Mouse (Mus musculus): Measurements from ENCODE around the gene Cdk11b. TPM values are rescaled to one million over a fixed set of nuclear protein-coding genes. Genes with fewer than 3 reads are reported as not detected.

The Cdk11b gene
- total and polyA plus RNA-seq, 3 experiments, result 15.6 to 82.0 (median 26.6) TPM

GRCm38 (mm10) chr4:155690571-155691375 is 66.1 kb downstream of the Cdk11b start:
- Histone ChIP-seq H3K79me2 (replicated peaks; ENCODE audit: control insufficient read depth, extremely low read depth, insufficient read depth, poor library complexity, severe bottlenecking) (no peaks in the 10 kb centered on the region), H3K4me2 (ENCODE audit: insufficient read depth, low read depth, poor library complexity, severe bottlenecking) (no peak overlapping the region), H3K27me3 (replicated peaks) (peaks cover 26% of the 10 kb centered on the region), H3K4me1 (ENCODE audit: control insufficient read depth in 1 of 2, insufficient read depth in 2 of 2) (peaks cover 17 to 48% of the 10 kb centered on the region in 2 experiments), H3K9ac (ENCODE audit: insufficient read depth, low read depth) (no peak overlapping the region), H3K4me3 (replicated peaks in 1 of 3; ENCODE audit: low read depth in 2 of 3, low read length in 2 of 3, poor library complexity in 1 of 3) (no peak overlapping the region), H3K9me3 (replicated peaks; ENCODE audit: low read length) (peaks cover 3% of the 10 kb centered on the region), H3K27ac (ENCODE audit: insufficient read depth, low read depth) (no peak overlapping the region), H3K36me3 (replicated peaks in 1 of 2; ENCODE audit: control insufficient read depth in 1 of 2, insufficient read depth in 1 of 2, low read length in 1 of 2) (no peaks in the 10 kb centered on the region)
- DNase-seq (ENCODE audit: extremely low read depth), result no peak
- TF ChIP-seq BHLHE40 (IDR thresholded peaks at IDR 0.05; ENCODE audit: low read depth, low read length), result no peak
- no peak for TF ChIP-seq JUN (IDR thresholded peaks at IDR 0.05; ENCODE audit: insufficient read depth, low read depth, low read length)
- no peak for TF ChIP-seq POLR2A (IDR thresholded peaks at IDR 0.05; ENCODE audit: low read depth, low read length)
- TF ChIP-seq MAZ (IDR thresholded peaks at IDR 0.05; ENCODE audit: low read depth, low read length), result no peak
- TF ChIP-seq RAD21 (IDR thresholded peaks at IDR 0.05; ENCODE audit: low read depth, low read length), result no peak
- no peak for TF ChIP-seq SIN3A (IDR thresholded peaks at IDR 0.05; ENCODE audit: low read length)
- in situ Hi-C loops (cut with MboI; ENCODE audit: low pct_ligation_motif_present, low pct_unique_long_range_greater_than_20kb, low sequenced_read_pairs), result loop anchor here (10.0 kb wide), 1 partner anchor 206 kb away; no protein-coding TSS in a partner anchor
- dilution Hi-C loops (cut with MboI; ENCODE audit: extremely low pct_ligation_motif_present, extremely low pct_unique_long_range_greater_than_20kb, low sequenced_read_pairs), result no loop called here

GRCm38 (mm10) chr4:155692421-155692820 is 67.8 kb downstream of the Cdk11b start:
- Histone ChIP-seq H3K27ac (ENCODE audit: insufficient read depth, low read depth) (no peak overlapping the region), H3K4me3 (replicated peaks in 1 of 3; ENCODE audit: low read depth in 2 of 3, low read length in 2 of 3, poor library complexity in 1 of 3) (no peak overlapping the region), H3K36me3 (replicated peaks in 1 of 2; ENCODE audit: control insufficient read depth in 1 of 2, insufficient read depth in 1 of 2, low read length in 1 of 2) (no peaks in the 10 kb centered on the region), H3K4me2 (ENCODE audit: insufficient read depth, low read depth, poor library complexity, severe bottlenecking) (no peak overlapping the region), H3K9me3 (replicated peaks; ENCODE audit: low read length) (peaks cover 3% of the 10 kb centered on the region), H3K4me1 (ENCODE audit: control insufficient read depth in 1 of 2, insufficient read depth in 2 of 2) (peaks cover 24 to 52% of the 10 kb centered on the region in 2 experiments), H3K27me3 (replicated peaks) (peaks cover 26% of the 10 kb centered on the region), H3K79me2 (replicated peaks; ENCODE audit: control insufficient read depth, extremely low read depth, insufficient read depth, poor library complexity, severe bottlenecking) (no peaks in the 10 kb centered on the region), H3K9ac (ENCODE audit: insufficient read depth, low read depth) (no peak overlapping the region)
- dilution Hi-C loops (cut with MboI; ENCODE audit: extremely low pct_ligation_motif_present, extremely low pct_unique_long_range_greater_than_20kb, low sequenced_read_pairs) (no loop called here), in situ Hi-C loops (cut with MboI; ENCODE audit: low pct_ligation_motif_present, low pct_unique_long_range_greater_than_20kb, low sequenced_read_pairs) (loop anchor here (10.0 kb wide), 1 partner anchor 208 kb away; no protein-coding TSS in a partner anchor)
- no peak for TF ChIP-seq CHD2 (IDR thresholded peaks at IDR 0.05; ENCODE audit: low read length)
- no peak for TF ChIP-seq IRF4 (IDR thresholded peaks at IDR 0.05; ENCODE audit: low read depth, low read length)
- TF ChIP-seq JUND (conservative IDR thresholded peaks at IDR 0.05; ENCODE audit: low read depth, low read length), result no peak
- TF ChIP-seq E2F4 (IDR thresholded peaks at IDR 0.05; ENCODE audit: insufficient replicate concordance, low read depth, low read length), result no peak
- TF ChIP-seq USF2 (conservative IDR thresholded peaks at IDR 0.05; ENCODE audit: low read depth, low read length), result no peak
- TF ChIP-seq CHD1 (IDR thresholded peaks at IDR 0.05; ENCODE audit: low read depth, low read length), result no peak
- TF ChIP-seq SIN3A (IDR thresholded peaks at IDR 0.05; ENCODE audit: low read length), result no peak
- no peak for TF ChIP-seq NRF1 (IDR thresholded peaks at IDR 0.05; ENCODE audit: low read depth, low read length)
- TF ChIP-seq POLR2AphosphoS2 (IDR thresholded peaks at IDR 0.05; ENCODE audit: low read depth, low read length), result no peak
- no peak for TF ChIP-seq MYC (IDR thresholded peaks at IDR 0.05; ENCODE audit: low read depth, low read length)
- no peak for TF ChIP-seq BHLHE40 (IDR thresholded peaks at IDR 0.05; ENCODE audit: low read depth, low read length)
- no peak for TF ChIP-seq ZMIZ1 (IDR thresholded peaks at IDR 0.05; ENCODE audit: low read depth, low read length)
- no peak for TF ChIP-seq TBP (conservative IDR thresholded peaks at IDR 0.05; ENCODE audit: low read depth, low read length)
- DNase-seq (ENCODE audit: extremely low read depth), result no peak

Measured in CH12.LX (cell line).